Mouse (Mus musculus): Measurements from ENCODE around the gene D8Ertd738e. TPM values are rescaled to one million over a fixed set of nuclear protein-coding genes. Genes with fewer than 3 reads are reported as not detected.
A peak's percentile ranks its signal among the peaks of the same experiment; 100 is the strongest.

D8Ertd738e gene
- polyA plus RNA-seq, 1 experiment from 2014 or later: 231 TPM

GRCm38 (mm10) chr8:84237542-84238229 is 11.8 kb downstream of the D8Ertd738e start:
- H3K9me3 ChIP-seq (ENCODE audit: control insufficient read depth, low read length): no peaks in the 10 kb centered on the region
- peaks cover 36% of the 10 kb centered on the region for H3K4me1 ChIP-seq (replicated peaks; ENCODE audit: control insufficient read depth, insufficient read depth, low read length)
- H3K27ac ChIP-seq (ENCODE audit: low read length): peak overlapping the region; percentile 81
- peak overlapping the region; percentile 67 for H3K9ac ChIP-seq (replicated peaks; ENCODE audit: low read depth, low read length)
- peaks cover 3% of the 10 kb centered on the region; the same call in 1 of the 2 replicates for H3K36me3 ChIP-seq (ENCODE audit: control insufficient read depth, insufficient read depth)
- peak overlapping the region; percentile 59 for H3K4me3 ChIP-seq (replicated peaks; ENCODE audit: low read length)
- no peaks in the 10 kb centered on the region for H3K27me3 ChIP-seq (replicated peaks; ENCODE audit: control insufficient read depth, insufficient read depth, low read length)
- H3K4me2 ChIP-seq (ENCODE audit: low read length): peak overlapping the region; percentile 68
- ATAC-seq: peak; percentile 3
- WGBS: 20% methylated on average over 19 of the region's 19 CpGs

GRCm38 (mm10) chr8:84236998-84237473 is 12.5 kb downstream of the D8Ertd738e start, which contains the start of gene Zswim4:
Gene Zswim4, minus strand, starts transcription at chr8:84237055.
- ATAC-seq: peak; percentile 98
- H3K9ac ChIP-seq (replicated peaks; ENCODE audit: low read depth, low read length): peak within 1 kb of the TSS; percentile 93
- WGBS: under 1% methylated on average over 35 of the region's 35 CpGs
- no peaks in the 10 kb centered on the region for H3K9me3 ChIP-seq (ENCODE audit: control insufficient read depth, low read length)
- H3K4me1 ChIP-seq (replicated peaks; ENCODE audit: control insufficient read depth, insufficient read depth, low read length): peaks cover 36% of the 10 kb centered on the region
- peak within 1 kb of the TSS; percentile 81 for H3K27ac ChIP-seq (ENCODE audit: low read length)
- H3K4me3 ChIP-seq (replicated peaks; ENCODE audit: low read length): peak within 1 kb of the TSS; percentile 95
- H3K4me2 ChIP-seq (ENCODE audit: low read length): peak within 1 kb of the TSS; percentile 87
- no peaks in the 10 kb centered on the region for H3K27me3 ChIP-seq (replicated peaks; ENCODE audit: control insufficient read depth, insufficient read depth, low read length)
- peaks cover 5% of the 10 kb centered on the region for H3K36me3 ChIP-seq (ENCODE audit: control insufficient read depth, insufficient read depth)

- no peaks in the 10 kb centered on the region for H3K27me3 ChIP-seq (replicated peaks; ENCODE audit: control insufficient read depth, insufficient read depth, low read length)
- no peaks in the 10 kb centered on the region for H3K9me3 ChIP-seq (ENCODE audit: control insufficient read depth, low read length)
- ATAC-seq: peak; percentile 15
- peaks cover 5% of the 10 kb centered on the region for H3K36me3 ChIP-seq (ENCODE audit: control insufficient read depth, insufficient read depth)
- peak overlapping the region; percentile 60 for H3K27ac ChIP-seq (ENCODE audit: low read length)
- 0% methylated on average over 17 of the region's 30 CpGs for WGBS
- H3K9ac ChIP-seq (replicated peaks; ENCODE audit: low read depth, low read length): peak overlapping the region; percentile 93
- H3K4me3 ChIP-seq (replicated peaks; ENCODE audit: low read length): peak overlapping the region; percentile 95
- peak overlapping the region; percentile 87 for H3K4me2 ChIP-seq (ENCODE audit: low read length)
- peaks cover 31% of the 10 kb centered on the region for H3K4me1 ChIP-seq (replicated peaks; ENCODE audit: control insufficient read depth, insufficient read depth, low read length)
Measured at GRCm38 (mm10) chr8:84236410-84236997, 13.0 kb downstream of the D8Ertd738e start.

- H3K4me2 ChIP-seq (ENCODE audit: low read length): peak overlapping the region; percentile 87
- WGBS: 29% methylated on average over 10 of the region's 10 CpGs
- peaks cover 5% of the 10 kb centered on the region for H3K36me3 ChIP-seq (ENCODE audit: control insufficient read depth, insufficient read depth)
- peak overlapping the region; percentile 60; the same call in 1 of the 2 replicates for H3K27ac ChIP-seq (ENCODE audit: low read length)
- ATAC-seq: no peak
- H3K9me3 ChIP-seq (ENCODE audit: control insufficient read depth, low read length): no peaks in the 10 kb centered on the region
- H3K4me3 ChIP-seq (replicated peaks; ENCODE audit: low read length): peak overlapping the region; percentile 95
- H3K4me1 ChIP-seq (replicated peaks; ENCODE audit: control insufficient read depth, insufficient read depth, low read length): peaks cover 30% of the 10 kb centered on the region
- peak overlapping the region; percentile 93 for H3K9ac ChIP-seq (replicated peaks; ENCODE audit: low read depth, low read length)
- no peaks in the 10 kb centered on the region for H3K27me3 ChIP-seq (replicated peaks; ENCODE audit: control insufficient read depth, insufficient read depth, low read length)
Measured at GRCm38 (mm10) chr8:84235746-84236409, 13.6 kb downstream of the D8Ertd738e start.

- 94% methylated on average over 2 of the region's 2 CpGs for WGBS
- Histone ChIP-seq H3K9ac (replicated peaks; ENCODE audit: low read depth, low read length) (no peak overlapping the region), H3K27ac (ENCODE audit: low read length) (no peak overlapping the region), H3K4me3 (replicated peaks; ENCODE audit: low read length) (no peak overlapping the region), H3K27me3 (replicated peaks; ENCODE audit: control insufficient read depth, insufficient read depth, low read length) (no peaks in the 10 kb centered on the region), H3K36me3 (ENCODE audit: control insufficient read depth, insufficient read depth) (peaks cover 26% of the 10 kb centered on the region), H3K4me2 (ENCODE audit: low read length) (no peak overlapping the region), H3K4me1 (replicated peaks; ENCODE audit: control insufficient read depth, insufficient read depth, low read length) (peaks cover 29% of the 10 kb centered on the region), H3K9me3 (ENCODE audit: control insufficient read depth, low read length) (no peaks in the 10 kb centered on the region)
- no peak for ATAC-seq
Measured at GRCm38 (mm10) chr8:84233055-84233454, 16.5 kb downstream of the D8Ertd738e start.

DNA sequence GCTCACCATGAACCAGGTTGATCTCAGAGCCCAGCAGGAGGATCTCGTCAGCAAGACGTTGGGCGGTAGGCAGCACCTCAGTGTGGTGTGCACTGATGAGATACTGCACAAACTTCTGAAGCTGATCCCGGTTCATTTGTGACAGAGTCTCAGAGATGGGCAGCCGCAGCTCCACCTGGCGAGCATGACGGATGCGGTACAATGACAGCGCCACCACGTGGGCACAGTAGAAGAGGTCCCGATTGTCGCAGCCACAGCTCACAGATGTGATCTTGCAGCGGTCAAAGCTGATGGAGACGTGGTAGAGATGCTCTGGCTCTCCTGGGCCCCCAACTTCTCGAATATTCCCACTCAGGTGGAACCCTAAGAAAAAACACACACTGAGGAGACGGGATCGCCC is 18.8 kb downstream of the D8Ertd738e start:
- Histone ChIP-seq H3K27me3 (replicated peaks; ENCODE audit: control insufficient read depth, insufficient read depth, low read length) (no peaks in the 10 kb centered on the region), H3K9ac (replicated peaks; ENCODE audit: low read depth, low read length) (no peak overlapping the region), H3K4me1 (replicated peaks; ENCODE audit: control insufficient read depth, insufficient read depth, low read length) (peaks cover 19% of the 10 kb centered on the region), H3K4me2 (ENCODE audit: low read length) (no peak overlapping the region), H3K27ac (ENCODE audit: low read length) (no peak overlapping the region), H3K36me3 (ENCODE audit: control insufficient read depth, insufficient read depth) (peaks cover 40% of the 10 kb centered on the region), H3K9me3 (ENCODE audit: control insufficient read depth, low read length) (no peaks in the 10 kb centered on the region), H3K4me3 (replicated peaks; ENCODE audit: low read length) (no peak overlapping the region)
- whole genome bisulfite sequencing: 83% methylated on average over 17 of the region's 17 CpGs
- no peak for ATAC-seq

DNA sequence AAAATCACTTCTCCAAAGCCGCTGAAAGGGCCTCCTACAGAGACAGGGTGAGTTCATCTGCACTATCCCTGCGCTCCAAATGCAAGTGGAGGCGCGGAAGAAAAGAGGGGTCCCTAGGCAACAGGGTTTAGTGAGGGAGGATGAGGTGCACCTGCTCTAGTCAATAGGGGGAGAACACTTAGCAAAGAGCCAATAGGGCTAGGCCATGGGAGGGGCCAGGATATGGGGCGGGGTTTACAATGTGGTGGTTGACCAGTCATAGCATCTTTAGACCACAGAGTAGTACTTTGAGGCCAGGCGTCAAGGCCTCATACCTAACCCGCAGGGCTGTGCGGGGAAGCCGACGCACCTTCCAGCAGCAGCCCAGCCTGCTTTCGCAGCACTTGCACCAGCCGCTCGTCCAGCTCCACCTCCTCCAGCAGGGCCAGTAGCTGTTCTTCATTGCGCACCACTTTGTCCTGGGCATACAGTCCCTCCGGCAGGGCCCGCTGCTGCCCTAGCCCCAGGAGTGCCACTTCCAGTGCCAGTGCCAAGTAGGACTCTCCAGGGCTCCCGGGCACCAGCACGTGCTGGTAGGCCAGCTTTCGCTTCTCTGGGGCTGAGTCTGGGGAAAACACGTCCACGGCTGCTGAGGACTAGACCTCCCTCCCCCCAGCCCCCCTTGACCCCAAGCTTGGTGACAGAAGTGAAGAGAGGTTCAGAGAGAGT is 26.0 kb downstream of the D8Ertd738e start:
- Histone ChIP-seq H3K4me3 (replicated peaks; ENCODE audit: low read length) (no peak overlapping the region), H3K36me3 (ENCODE audit: control insufficient read depth, insufficient read depth) (peaks cover 64% of the 10 kb centered on the region), H3K27me3 (replicated peaks; ENCODE audit: control insufficient read depth, insufficient read depth, low read length) (no peaks in the 10 kb centered on the region), H3K4me1 (replicated peaks; ENCODE audit: control insufficient read depth, insufficient read depth, low read length) (no peaks in the 10 kb centered on the region), H3K9ac (replicated peaks; ENCODE audit: low read depth, low read length) (no peak overlapping the region), H3K4me2 (ENCODE audit: low read length) (no peak overlapping the region), H3K9me3 (ENCODE audit: control insufficient read depth, low read length) (no peaks in the 10 kb centered on the region), H3K27ac (ENCODE audit: low read length) (no peak overlapping the region)
- 80% methylated on average over 21 of the region's 21 CpGs for WGBS
- no peak for ATAC-seq

- ATAC-seq: no peak
Measured at GRCm38 (mm10) chr8:84222566-84223165, 26.9 kb downstream of the D8Ertd738e start.

More at GRCm38 (mm10) chr8:84222566-84223165, 26.9 kb downstream of the D8Ertd738e start:
- H3K36me3 ChIP-seq (ENCODE audit: control insufficient read depth, insufficient read depth): peaks cover 63% of the 10 kb centered on the region
- WGBS: 92% methylated on average over 9 of the region's 9 CpGs
- H3K27me3 ChIP-seq (replicated peaks; ENCODE audit: control insufficient read depth, insufficient read depth, low read length): no peaks in the 10 kb centered on the region
- H3K4me1 ChIP-seq (replicated peaks; ENCODE audit: control insufficient read depth, insufficient read depth, low read length): no peaks in the 10 kb centered on the region
- H3K27ac ChIP-seq (ENCODE audit: low read length): no peak overlapping the region
- no peak overlapping the region for H3K9ac ChIP-seq (replicated peaks; ENCODE audit: low read depth, low read length)
- H3K9me3 ChIP-seq (ENCODE audit: control insufficient read depth, low read length): no peaks in the 10 kb centered on the region
- no peak overlapping the region for H3K4me2 ChIP-seq (ENCODE audit: low read length)
- no peak overlapping the region for H3K4me3 ChIP-seq (replicated peaks; ENCODE audit: low read length)
